Mouse (Mus musculus): Measurements from ENCODE around the gene Sphk2. TPM values are rescaled to one million over a fixed set of nuclear protein-coding genes. Genes with fewer than 3 reads are reported as not detected.
"Not testable (repeated sequence)": the region's sequence is repeated elsewhere in the genome, so short reads cannot be mapped to it uniquely, and the experiment has no call there.

Sphk2 gene
- polyA plus RNA-seq, 1 experiment: 52.1 TPM

GRCm38 (mm10) chr7:45693921-45694591 is 23.7 kb downstream of the Sphk2 start, which contains the start of gene Sec1:
TSS of gene Sec1 (minus strand) at chr7:45694402.
- no peak for DNase-seq (ENCODE audit: low read depth)

DNA sequence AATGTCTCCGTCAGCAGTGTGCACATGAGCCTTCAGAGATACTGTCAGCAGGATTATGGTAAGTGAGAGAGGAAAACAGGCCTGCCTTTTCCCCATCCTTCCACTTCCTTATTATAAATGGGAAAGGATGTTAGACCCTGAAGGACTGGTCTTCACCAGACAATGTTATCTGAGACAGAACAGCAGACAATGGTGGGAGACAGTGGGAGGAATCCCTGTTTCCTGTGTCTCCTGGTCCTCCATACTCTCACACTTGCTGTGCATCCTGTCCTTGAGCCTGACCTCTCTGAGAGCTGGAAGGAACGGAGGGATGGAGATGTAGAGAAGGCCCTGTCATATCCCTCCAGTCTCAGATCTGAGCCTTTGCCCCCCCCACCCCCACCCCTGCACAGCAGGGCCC is 25.4 kb downstream of the Sphk2 start:
- DNase-seq (ENCODE audit: low read depth): no peak

GRCm38 (mm10) chr7:45689800-45690199 is 28.0 kb downstream of the Sphk2 start:
- DNase-seq (ENCODE audit: low read depth): no peak

- no peak for DNase-seq (ENCODE audit: low read depth)
Observed at GRCm38 (mm10) chr7:45689099-45689498, 28.7 kb downstream of the Sphk2 start.

GRCm38 (mm10) chr7:45686841-45687240 is 31.0 kb downstream of the Sphk2 start:
- no peak for DNase-seq (ENCODE audit: low read depth)

GRCm38 (mm10) chr7:45685811-45686210 is 32.0 kb downstream of the Sphk2 start:
- no peak for DNase-seq (ENCODE audit: low read depth)

DNA sequence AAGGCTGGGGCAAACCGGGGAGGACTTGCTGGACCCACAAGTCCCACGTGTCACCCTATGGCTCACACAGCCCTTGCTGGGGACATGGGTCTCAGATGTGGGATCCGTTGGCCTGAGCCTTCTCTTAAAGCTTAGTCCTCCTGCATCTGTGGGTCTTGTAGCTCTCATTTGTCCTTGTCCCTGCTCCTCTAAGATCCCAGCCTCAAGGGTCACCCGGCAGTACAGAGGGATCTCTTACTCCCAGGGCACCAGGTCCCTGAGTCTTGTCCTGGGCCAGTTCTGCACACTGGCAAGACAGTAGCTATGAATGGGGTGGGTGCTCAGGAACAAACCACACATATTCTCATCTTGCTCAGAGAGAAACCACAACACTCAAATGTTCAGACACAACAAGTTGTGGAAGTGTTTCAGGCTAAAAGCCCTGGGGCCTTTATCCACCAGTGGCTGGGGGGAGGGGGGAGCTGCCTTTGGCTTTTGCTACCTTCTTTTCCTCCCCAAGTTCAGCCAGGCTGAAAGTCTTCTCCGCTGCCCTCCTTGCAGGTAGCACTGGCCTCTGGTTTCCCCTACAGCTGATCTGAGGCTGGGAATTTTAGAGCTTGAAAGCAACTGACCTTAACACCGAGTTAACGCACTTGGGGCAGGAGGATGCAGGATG is 34.3 kb downstream of the Sphk2 start, which contains the start of gene Ntn5:
Gene Ntn5, plus strand, starts transcription at position 627 of the 655 bp plus-strand sequence.
- DNase-seq (ENCODE audit: low read depth): no peak

DNA sequence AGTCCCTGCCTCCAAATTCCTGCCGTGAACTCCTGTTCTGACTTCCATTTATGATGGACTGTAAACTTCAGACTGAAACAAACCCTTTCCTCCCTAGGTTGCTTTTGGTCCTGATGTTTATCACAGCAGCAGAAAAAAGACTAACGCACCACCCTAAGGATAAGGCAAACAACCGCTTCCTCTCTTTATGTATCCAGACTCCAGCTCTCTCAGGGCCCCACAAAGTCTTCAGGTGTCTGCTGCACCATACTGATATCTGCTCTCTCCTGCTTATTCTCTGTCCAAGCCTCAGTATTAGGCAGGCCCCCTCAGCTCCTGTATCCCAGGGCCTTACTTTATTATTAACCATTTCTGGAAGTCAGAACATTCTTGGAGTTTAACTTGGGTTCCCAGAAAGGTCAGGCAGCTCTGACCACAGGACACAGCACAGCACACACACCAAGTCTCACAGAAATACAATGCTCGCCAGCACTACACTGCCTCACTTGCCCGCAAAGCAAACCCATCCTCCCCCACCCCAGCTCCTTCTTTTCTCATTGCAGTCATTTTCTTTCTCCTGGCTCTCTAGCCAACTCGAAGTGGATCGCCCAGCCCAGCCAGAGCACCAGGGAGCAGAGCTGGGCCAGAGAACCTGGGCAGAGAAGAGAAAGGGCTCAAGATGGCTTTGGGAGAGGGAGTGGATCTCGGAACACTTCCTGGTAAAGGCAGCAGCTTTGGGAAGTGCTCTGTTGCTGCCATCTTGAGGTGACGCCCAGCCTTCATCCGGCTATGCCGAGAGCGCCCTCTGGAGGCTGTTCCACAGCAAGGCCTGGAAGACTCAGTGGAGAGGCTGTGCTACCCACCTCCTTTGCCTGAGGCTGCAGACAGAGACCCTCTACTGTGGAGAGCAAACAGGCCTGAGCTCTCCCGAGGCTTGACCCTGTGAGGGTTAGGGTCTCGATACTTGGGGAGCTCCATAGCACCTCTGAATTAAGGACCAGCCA is 35.4 kb downstream of the Sphk2 start:
- DNase-seq (ENCODE audit: low read depth): no peak

GRCm38 (mm10) chr7:45681046-45681736 is 36.6 kb downstream of the Sphk2 start:
- no peak for DNase-seq (ENCODE audit: low read depth)

- no peak for DNase-seq (ENCODE audit: low read depth)
Observed at GRCm38 (mm10) chr7:45679966-45680621, 37.7 kb downstream of the Sphk2 start.

DNA sequence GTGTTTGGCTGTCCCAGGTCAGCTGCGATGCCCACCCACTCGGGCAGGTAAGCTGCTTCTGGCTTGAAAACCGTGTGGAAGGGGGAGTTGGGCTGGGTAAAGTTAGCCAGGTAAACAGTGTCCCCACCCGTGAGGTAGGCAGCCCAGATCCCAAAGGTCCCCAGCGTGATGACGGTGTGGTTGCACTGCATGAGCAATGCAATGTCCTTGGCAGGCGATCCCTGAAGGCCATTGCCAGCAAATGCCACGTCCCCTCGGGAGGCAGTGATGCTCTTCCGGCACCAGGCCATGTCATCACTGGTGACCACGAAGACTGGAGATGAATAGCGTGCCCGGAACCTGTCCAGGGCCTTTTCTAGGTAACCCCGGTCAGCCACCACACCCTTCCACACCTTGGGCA is 39.3 kb downstream of the Sphk2 start:
- no peak for DNase-seq (ENCODE audit: low read depth)

- DNase-seq (ENCODE audit: low read depth): no peak
Observed at GRCm38 (mm10) chr7:45677627-45678295, 40.0 kb downstream of the Sphk2 start.

- no peak for DNase-seq (ENCODE audit: low read depth)
Observed at GRCm38 (mm10) chr7:45668921-45669320, 48.9 kb downstream of the Sphk2 start.

GRCm38 (mm10) chr7:45667761-45668160 is 50.0 kb downstream of the Sphk2 start:
- no peak for DNase-seq (ENCODE audit: low read depth)

DNA sequence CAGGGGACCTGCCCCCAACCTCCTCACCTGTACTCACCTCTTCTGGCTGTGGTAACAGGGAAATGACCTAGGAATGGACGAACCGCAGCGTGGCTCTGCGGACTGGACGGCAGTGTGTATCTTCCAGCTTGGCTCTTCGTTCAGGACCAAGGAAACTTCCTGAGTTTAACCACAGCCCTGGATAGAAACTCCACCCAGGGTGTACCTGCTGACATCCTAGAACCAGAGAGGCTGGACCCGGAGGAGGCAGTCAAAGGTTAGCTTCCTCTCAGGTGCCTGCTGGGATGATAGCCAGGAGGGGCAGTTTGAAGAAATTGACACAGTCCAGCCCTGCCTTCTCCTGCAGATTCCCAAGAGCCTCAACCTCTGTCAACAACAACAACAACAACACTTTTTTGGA is 51.6 kb downstream of the Sphk2 start, which contains the start of gene Fut2:
Gene Fut2, minus strand, starts transcription at position 234 of the 400 bp plus-strand sequence.
- no peak for DNase-seq (ENCODE audit: low read depth)

DNA sequence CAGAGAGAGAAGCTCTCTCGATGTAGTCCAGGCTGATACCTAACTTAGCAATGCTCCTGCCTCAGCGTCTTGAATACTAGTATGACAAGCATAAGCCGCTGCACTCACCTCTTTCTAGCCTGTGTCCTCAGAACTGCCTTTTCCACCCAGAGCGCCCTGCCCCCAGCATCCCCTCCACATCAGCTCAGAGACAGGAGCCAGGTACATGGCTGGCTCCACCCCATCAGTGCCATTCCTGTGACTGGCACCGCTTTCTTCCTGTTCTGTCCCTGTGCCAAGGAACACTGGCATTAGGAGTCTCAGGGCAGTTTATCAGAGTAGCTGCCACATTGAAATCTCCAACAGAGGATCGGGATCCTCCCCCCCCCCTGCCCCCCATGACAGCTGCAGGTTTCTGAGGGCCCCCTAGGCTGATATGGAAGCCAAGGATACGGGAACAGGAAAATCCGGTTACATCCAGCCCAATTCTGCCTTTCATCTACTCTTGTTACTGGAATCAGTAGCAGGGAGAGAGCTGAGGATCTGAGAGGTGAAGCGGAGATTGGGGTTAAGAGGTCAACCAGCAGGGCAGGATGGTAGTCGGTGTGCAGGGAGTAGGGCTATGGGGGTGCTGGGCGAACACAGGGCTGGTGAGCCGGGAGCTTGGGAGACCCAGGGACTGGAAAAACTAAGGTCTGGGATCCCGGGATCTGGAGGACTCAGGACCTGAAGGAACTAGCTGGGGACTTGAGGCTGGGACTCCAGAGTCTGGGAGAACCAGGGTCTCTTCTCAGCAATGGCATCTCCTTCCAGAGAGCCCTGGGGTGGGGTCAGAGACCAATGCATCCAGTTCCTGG is 52.3 kb downstream of the Sphk2 start:
- DNase-seq (ENCODE audit: low read depth): no peak

DNA sequence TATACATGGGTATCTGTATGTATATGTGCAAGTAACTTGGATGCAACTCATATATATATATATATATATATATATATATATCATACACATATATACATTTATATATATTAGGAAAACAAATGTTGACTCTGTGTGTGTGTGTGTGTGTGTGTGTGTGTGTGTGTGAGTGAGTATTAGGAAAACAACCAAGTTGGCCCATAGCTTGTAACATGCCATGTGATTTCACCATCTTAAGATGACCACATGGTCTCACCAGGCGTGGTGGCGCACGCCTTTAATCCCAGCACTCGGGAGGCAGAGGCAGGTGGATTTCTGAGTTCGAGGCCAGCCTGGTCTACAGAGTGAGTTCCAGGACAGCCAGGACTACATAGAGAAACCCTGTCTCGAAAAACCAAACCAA is 56.1 kb downstream of the Sphk2 start:
- DNase-seq (ENCODE audit: low read depth): not testable (repeated sequence)

DNA sequence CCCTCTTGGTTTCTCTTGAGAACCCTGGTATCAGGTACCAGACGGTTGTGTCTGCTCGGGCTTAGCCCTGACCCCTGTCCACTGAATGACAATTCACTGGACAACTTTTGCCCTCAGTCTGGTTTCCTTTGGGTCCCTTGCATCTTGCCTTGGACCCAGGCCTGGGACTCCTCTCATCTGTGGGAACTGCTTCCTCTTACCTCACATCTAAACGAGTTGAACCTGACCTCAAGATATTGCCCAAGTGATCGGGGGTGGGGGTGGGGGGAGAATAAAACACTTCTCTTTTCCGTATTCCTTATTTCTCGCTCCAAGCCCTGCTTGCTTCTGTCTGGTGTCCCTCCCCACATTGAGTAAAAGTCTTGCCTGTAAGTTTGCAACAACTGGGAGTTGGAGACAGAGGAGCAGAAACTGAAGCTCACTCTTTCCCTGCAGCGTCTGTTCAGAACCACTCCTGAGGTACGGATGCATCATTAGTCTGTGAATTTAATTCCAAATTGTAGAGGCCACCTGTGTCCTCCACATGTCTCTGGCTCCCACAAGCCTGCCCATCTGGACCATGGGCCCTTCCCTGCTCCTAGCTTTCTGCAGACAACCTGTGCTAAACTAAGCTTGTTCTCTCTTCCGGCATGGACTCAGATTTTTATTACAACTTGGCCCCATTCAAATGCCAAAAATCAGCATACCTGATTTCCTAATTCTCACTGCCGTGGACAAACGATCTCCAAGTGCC is 56.9 kb downstream of the Sphk2 start:
- no peak for DNase-seq (ENCODE audit: low read depth)

Data from gonadal fat pad, adult 2 months (tissue).